Mouse (Mus musculus) hindbrain, embryonic 14.5 days (tissue): ENCODE data around the gene Defb45. TPM values are rescaled to one million over a fixed set of nuclear protein-coding genes. Genes with fewer than 3 reads are reported as not detected.

Experiments used
- ATAC-seq: fragments of 200-750 bp; cut with Nextera tagmentation; 2 replicates; pipeline ENCODE4 v1.8.0; 2017; ENCODE audit warnings: moderate number of reproducible peaks, mild to moderate bottlenecking, moderate TSS enrichment, moderate library complexity; ENCODE audit not compliant: low FRiP score
- DNase-seq: peaks from one replicate; pipeline ENCODE4 v3.0.0-alpha.2; 2015; ENCODE audit warnings: low spot score
- H3K27ac ChIP-seq: fragments of 300-500 bp; sonication (generic); 2 replicates; pipeline ENCODE4 v1.5.1; 2014; ENCODE audit warnings: mild to moderate bottlenecking, moderate library complexity
- H3K27me3 ChIP-seq: fragments of 300-500 bp; sonication (generic); 2 replicates; pipeline ENCODE4 v1.6.1; 2014; ENCODE audit warnings: mild to moderate bottlenecking, low read length, mixed read lengths; ENCODE audit not compliant: control insufficient read depth, insufficient read depth
- H3K36me3 ChIP-seq: fragments of 300-500 bp; sonication (generic); replicated peaks from 2 replicates; pipeline ENCODE4 v1.6.1; 2014; ENCODE audit not compliant: control insufficient read depth, insufficient read depth
- H3K4me1 ChIP-seq: fragments of 300-500 bp; sonication (generic); replicated peaks from 2 replicates; pipeline ENCODE4 v1.6.1; 2014; ENCODE audit warnings: antibody characterized with exemption, low read length, mixed read lengths; ENCODE audit not compliant: control insufficient read depth, insufficient read depth
- H3K4me2 ChIP-seq: fragments of 300-500 bp; sonication (generic); replicated peaks from 2 replicates; pipeline ENCODE4 v1.6.1; 2014; ENCODE audit warnings: mild to moderate bottlenecking, moderate library complexity
- H3K4me3 ChIP-seq: fragments of 300-500 bp; sonication (generic); replicated peaks from 2 replicates; pipeline ENCODE4 v1.5.1; 2014; ENCODE audit warnings: mild to moderate bottlenecking, low read length
- H3K9ac ChIP-seq: fragments of 300-500 bp; sonication (generic); 2 replicates; pipeline ENCODE4 v1.6.1; 2014
- H3K9me3 ChIP-seq: fragments of 300-500 bp; sonication (generic); 2 replicates; pipeline ENCODE4 v1.6.1; 2016; ENCODE audit warnings: low read length; ENCODE audit not compliant: control insufficient read depth
- WGBS: fragments of 180-500 bp; shearing (Covaris S2); extraction: QIAGEN DNeasy Blood & Tissue Kit; methylation state at CpG from one replicate; pipeline ENCODE4 v1.1.7; 2014; 5-methylcytosine and 5-hydroxymethylcytosine counted together
- polyA plus RNA-seq: library from polyadenylated mRNA; unstranded; fragments of >200 nt; fragmentation: Nextera tagmentation; extraction: Ambion mirVana; gene quantifications from 2 replicates; pipeline ENCODE4 v1.2.1, GENCODE M21; 2014

Gene Defb45
- polyA plus RNA-seq, 1 experiment from 2014 or later: not detected

GRCm38 (mm10) chr2:152586926-152587560 is 12.2 kb downstream of the Defb45 start:
- no peak for DNase-seq
- WGBS: 72% methylated on average over 4 of the region's 4 CpGs

GRCm38 (mm10) chr2:152580612-152581011 is 18.6 kb downstream of the Defb45 start:
- no peaks in the 10 kb centered on the region for H3K27me3 ChIP-seq
- no peak for DNase-seq
- no peak for ATAC-seq
- 92% methylated on average over 11 of the region's 11 CpGs for WGBS
- H3K4me2 ChIP-seq: no peak overlapping the region
- no peaks in the 10 kb centered on the region for H3K9me3 ChIP-seq
- H3K36me3 ChIP-seq: no peaks in the 10 kb centered on the region
- H3K27ac ChIP-seq: no peak overlapping the region
- no peak overlapping the region for H3K4me3 ChIP-seq
- no peak overlapping the region for H3K9ac ChIP-seq
- H3K4me1 ChIP-seq: no peaks in the 10 kb centered on the region

More at GRCm38 (mm10) chr2:152586926-152587560, 12.2 kb downstream of the Defb45 start:
- Histone ChIP-seq H3K27ac (no peak overlapping the region), H3K36me3 (no peaks in the 10 kb centered on the region), H3K9ac (no peak overlapping the region), H3K4me3 (no peak overlapping the region), H3K4me1 (no peaks in the 10 kb centered on the region), H3K9me3 (no peaks in the 10 kb centered on the region), H3K4me2 (no peak overlapping the region), H3K27me3 (no peaks in the 10 kb centered on the region)
- ATAC-seq: no peak

GRCm38 (mm10) chr2:152580107-152580506 is 19.1 kb downstream of the Defb45 start, which contains the start of gene Defb19:
Defb19 (minus strand) TSS chr2:152580312.
- Histone ChIP-seq H3K9ac (no peak within 1 kb of the TSS), H3K27ac (no peak within 1 kb of the TSS), H3K9me3 (no peaks in the 10 kb centered on the region), H3K4me2 (no peak within 1 kb of the TSS), H3K4me1 (no peaks in the 10 kb centered on the region), H3K4me3 (no peak within 1 kb of the TSS), H3K27me3 (no peaks in the 10 kb centered on the region), H3K36me3 (no peaks in the 10 kb centered on the region)
- DNase-seq: no peak
- no peak for ATAC-seq
- WGBS: 72% methylated on average over 7 of the region's 7 CpGs

GRCm38 (mm10) chr2:152573484-152573883 is 25.7 kb downstream of the Defb45 start:
- 85% methylated on average over 8 of the region's 8 CpGs for whole genome bisulfite sequencing
- no peaks in the 10 kb centered on the region for H3K27me3 ChIP-seq
- no peak overlapping the region for H3K4me2 ChIP-seq
- H3K9me3 ChIP-seq: no peaks in the 10 kb centered on the region
- no peaks in the 10 kb centered on the region for H3K4me1 ChIP-seq
- no peak for ATAC-seq
- no peak overlapping the region for H3K9ac ChIP-seq
- H3K4me3 ChIP-seq: no peak overlapping the region
- H3K27ac ChIP-seq: no peak overlapping the region
- DNase-seq: no peak
- H3K36me3 ChIP-seq: no peaks in the 10 kb centered on the region

GRCm38 (mm10) chr2:152572114-152572794 is 26.9 kb downstream of the Defb45 start, which contains the start of gene Defb21:
Defb21 (plus strand) TSS chr2:152572744.
- ATAC-seq (no peak), DNase-seq (no peak)
- H3K27ac ChIP-seq: no peak within 1 kb of the TSS
- WGBS: 63% methylated on average over 11 of the region's 11 CpGs
- no peak within 1 kb of the TSS for H3K4me3 ChIP-seq
- H3K4me1 ChIP-seq: no peaks in the 10 kb centered on the region
- no peaks in the 10 kb centered on the region for H3K27me3 ChIP-seq
- no peaks in the 10 kb centered on the region for H3K9me3 ChIP-seq
- no peaks in the 10 kb centered on the region for H3K36me3 ChIP-seq
- no peak within 1 kb of the TSS for H3K4me2 ChIP-seq
- H3K9ac ChIP-seq: no peak within 1 kb of the TSS

- no peak overlapping the region for H3K9ac ChIP-seq
- H3K36me3 ChIP-seq: no peaks in the 10 kb centered on the region
- no peak overlapping the region for H3K4me3 ChIP-seq
- no peaks in the 10 kb centered on the region for H3K27me3 ChIP-seq
- H3K4me1 ChIP-seq: no peaks in the 10 kb centered on the region
- no peak for ATAC-seq
- H3K4me2 ChIP-seq: no peak overlapping the region
- 85% methylated on average over 6 of the region's 6 CpGs for WGBS
- H3K27ac ChIP-seq: no peak overlapping the region
- no peak for DNase-seq
- H3K9me3 ChIP-seq: no peaks in the 10 kb centered on the region
Measured at GRCm38 (mm10) chr2:152570313-152570712, 28.9 kb downstream of the Defb45 start.

- H3K9ac ChIP-seq: no peak overlapping the region
- no peak for DNase-seq
Measured at GRCm38 (mm10) chr2:152569881-152570280, 29.3 kb downstream of the Defb45 start.

GRCm38 (mm10) chr2:152569038-152569437 is 30.2 kb downstream of the Defb45 start, which contains the start of gene Gm17416:
Gm17416 (plus strand) TSS chr2:152569338.
- H3K4me2 ChIP-seq: no peak within 1 kb of the TSS
- 87% methylated on average over 5 of the region's 5 CpGs for WGBS
- ATAC-seq: no peak
- H3K27ac ChIP-seq: no peak within 1 kb of the TSS
- no peaks in the 10 kb centered on the region for H3K9me3 ChIP-seq
- DNase-seq: no peak
- H3K9ac ChIP-seq: no peak within 1 kb of the TSS
- H3K36me3 ChIP-seq: no peaks in the 10 kb centered on the region
- H3K27me3 ChIP-seq: no peaks in the 10 kb centered on the region
- H3K4me1 ChIP-seq: no peaks in the 10 kb centered on the region
- H3K4me3 ChIP-seq: no peak within 1 kb of the TSS

More at GRCm38 (mm10) chr2:152569881-152570280, 29.3 kb downstream of the Defb45 start:
- no peak overlapping the region for H3K4me3 ChIP-seq
- H3K9me3 ChIP-seq: no peaks in the 10 kb centered on the region
- no peak overlapping the region for H3K27ac ChIP-seq
- H3K4me2 ChIP-seq: no peak overlapping the region
- ATAC-seq: no peak
- 90% methylated on average over 4 of the region's 4 CpGs for WGBS
- H3K27me3 ChIP-seq: no peaks in the 10 kb centered on the region
- H3K4me1 ChIP-seq: no peaks in the 10 kb centered on the region
- no peaks in the 10 kb centered on the region for H3K36me3 ChIP-seq

- H3K4me1 ChIP-seq: 0 out of 2 replicates have a peak, but pooled peaks cover 4% of the 10 kb centered on the region
- no peak overlapping the region for H3K27ac ChIP-seq
- ATAC-seq (no peak), DNase-seq (no peak)
- no peaks in the 10 kb centered on the region for H3K9me3 ChIP-seq
- no peak overlapping the region for H3K9ac ChIP-seq
- H3K27me3 ChIP-seq: no peaks in the 10 kb centered on the region
- no peaks in the 10 kb centered on the region for H3K36me3 ChIP-seq
- no peak overlapping the region for H3K4me3 ChIP-seq
- WGBS: 91% methylated on average over 7 of the region's 7 CpGs
- H3K4me2 ChIP-seq: no peak overlapping the region
Measured at GRCm38 (mm10) chr2:152556655-152557054, 42.5 kb downstream of the Defb45 start.
